Mouse (Mus musculus): ENCODE results near the gene Rpgrip1l.

Rpgrip1l gene

DNA sequence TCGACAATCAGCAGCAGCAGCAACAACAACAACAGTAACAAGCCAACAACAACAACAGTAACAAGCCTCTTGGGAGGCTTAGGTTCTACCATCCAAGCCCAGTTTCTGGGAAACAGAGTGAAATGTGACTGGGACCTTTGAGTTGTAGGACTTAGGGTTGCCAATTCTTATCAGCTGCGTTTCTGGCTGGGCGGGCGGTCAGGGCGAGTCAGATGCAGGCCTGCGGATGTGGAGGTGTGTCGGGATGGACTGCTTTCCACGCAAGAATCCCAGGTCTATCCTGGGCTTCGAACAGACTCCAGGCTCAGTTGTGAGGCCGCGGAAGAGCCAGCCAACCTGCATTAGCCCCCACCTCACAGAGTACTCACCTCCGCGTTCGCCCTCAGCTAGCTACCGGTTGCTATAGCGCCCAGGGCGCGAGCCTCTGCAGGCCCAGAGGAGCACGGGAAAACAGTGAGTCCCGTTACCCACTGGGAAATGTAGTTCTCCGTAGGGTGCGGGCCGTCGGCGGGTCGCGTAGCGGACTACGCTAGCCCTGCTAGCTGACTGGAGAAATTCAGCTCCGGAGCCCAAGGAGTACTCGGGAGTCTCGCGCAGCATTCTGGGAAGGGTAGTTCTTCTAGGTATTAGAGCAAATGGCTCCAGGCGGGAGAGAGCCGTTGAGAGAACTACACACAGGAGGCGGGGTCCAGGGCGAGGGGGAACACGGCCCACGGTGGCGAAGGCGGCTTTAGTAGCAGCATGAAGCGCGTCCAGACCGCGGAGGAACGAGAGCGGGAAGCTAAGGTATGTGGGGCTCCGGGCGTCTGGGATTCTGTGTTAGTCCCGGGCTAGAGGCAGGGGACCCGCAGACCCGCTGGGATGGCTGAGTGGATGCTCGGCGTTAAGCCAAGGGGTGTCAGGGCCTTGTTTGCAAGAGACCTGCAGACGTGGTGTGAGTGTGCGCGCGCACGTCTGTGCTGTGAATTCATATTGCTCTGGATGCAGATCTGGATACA lies at the start of gene Rpgrip1l, which contains the start of gene Fto:
Gene Rpgrip1l (minus strand): TSS at position 428 of the 998 bp plus-strand sequence.
Gene Fto (plus strand): TSS at position 691 of the 998 bp plus-strand sequence.
- peak; percentile 99 for DNase-seq

DNA sequence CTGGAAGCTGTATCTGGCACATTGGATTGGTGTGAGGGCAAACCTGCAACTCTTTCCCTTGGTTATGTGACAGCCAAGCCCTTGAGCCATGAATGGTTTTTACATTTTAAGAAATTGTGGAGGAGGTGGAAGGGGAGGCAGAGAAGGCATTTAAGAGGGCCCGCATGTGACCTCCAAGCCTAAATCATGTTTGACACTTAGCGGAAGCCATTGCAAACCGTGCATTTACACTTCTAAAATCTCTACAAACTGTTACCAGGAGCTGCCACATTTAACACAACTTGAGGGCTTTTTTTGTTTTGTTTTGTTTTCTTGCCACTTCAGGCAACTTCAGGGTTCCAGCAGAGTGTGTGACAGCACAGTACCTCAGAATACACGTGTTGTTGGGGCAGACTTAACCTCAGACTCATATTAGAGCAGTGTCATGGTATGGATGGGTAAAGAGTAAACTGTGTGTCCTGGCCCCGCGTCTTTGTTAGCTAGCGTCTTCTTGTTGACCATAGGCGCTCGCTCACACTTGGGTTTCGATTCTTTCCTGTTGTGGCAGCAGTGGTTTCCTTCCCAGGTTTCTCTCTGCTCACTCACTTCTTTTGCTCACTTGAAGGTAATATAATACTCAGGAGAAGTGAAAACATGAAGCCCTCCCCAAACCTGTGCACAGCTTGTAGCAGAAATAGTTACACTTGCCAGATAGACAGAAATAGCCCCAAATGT lies 47.7 kb upstream of the Rpgrip1l start:
- no peak for DNase-seq

- DNase-seq, result no peak
These were observed 46.4 kb upstream of the Rpgrip1l start for GRCm38 (mm10) chr8:91359511-91359910.

GRCm38 (mm10) chr8:91358016-91358415 lies 45.0 kb upstream of the Rpgrip1l start:
- no peak for DNase-seq

- no peak for DNase-seq
These were observed 44.5 kb upstream of the Rpgrip1l start for GRCm38 (mm10) chr8:91357493-91358014.

GRCm38 (mm10) chr8:91355956-91356699 lies 43.1 kb upstream of the Rpgrip1l start:
- DNase-seq, result no peak

DNA sequence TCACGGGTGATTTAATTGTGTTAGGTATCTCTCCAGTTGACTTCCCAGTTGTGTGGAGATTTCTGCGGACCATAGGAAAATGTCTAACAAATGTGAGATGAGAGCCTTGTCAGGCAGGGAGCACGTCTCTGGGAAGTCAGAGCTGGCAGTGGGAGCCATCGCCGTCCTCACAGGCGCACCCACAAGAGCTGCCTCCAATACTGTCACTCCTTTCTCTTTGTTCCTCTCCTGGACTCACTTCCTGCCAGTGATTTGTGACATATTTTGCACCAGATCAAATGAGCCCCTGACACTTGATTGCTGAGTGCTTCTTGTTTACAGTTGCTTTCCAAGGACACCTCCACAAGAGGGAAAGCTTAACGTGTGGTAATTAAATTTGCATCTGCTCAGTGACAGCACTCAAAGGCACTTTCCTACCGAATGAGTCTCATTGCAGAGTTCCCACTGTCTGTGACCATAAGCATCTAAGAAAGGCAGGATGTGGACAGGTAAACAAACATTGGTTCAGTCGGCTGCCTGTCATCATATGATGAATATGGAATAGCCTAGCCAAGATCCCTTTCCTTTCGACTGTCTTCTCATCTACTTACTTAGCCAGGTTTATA lies 42.3 kb upstream of the Rpgrip1l start:
- no peak for DNase-seq

DNA sequence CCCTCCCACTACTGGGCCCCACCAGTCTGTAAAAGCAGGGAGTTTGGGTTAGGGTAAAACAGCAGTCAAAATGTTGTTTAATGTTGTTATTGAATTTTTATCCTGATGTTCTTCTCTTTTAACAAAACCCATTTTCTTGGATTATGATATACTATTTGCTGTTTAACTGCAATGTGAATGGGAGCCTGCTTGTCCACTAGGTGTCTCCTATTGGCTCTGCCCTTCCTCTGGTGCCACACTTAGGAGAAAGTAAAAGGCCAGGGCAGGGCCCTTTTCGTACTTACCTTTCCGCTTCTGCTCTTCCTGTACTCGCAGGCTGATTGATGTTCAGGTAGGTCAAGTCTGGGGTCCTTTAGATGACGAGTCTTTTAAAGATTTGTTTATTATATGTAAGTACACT lies 40.8 kb upstream of the Rpgrip1l start:
- DNase-seq, result no peak

DNA sequence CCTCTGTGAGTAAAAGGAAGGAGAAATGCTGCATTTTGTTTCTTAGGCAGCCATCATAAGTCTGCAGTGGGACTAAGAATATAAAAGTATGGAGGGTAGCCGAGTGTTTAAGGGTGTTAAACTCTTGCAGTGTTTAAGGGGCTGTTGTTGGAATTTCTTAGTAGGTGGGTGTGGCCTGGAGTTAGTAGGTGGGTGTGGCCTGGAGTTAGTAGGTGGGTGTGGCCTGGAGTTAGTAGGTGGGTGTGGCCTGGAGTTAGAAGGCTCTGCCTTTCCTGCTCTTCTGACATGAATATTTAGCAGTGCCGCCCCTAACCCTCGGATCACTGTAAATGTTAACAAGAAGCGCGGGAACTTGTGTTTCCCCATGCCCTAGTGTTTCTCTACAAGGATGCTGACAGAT lies 40.0 kb upstream of the Rpgrip1l start:
- no peak for DNase-seq

DNA sequence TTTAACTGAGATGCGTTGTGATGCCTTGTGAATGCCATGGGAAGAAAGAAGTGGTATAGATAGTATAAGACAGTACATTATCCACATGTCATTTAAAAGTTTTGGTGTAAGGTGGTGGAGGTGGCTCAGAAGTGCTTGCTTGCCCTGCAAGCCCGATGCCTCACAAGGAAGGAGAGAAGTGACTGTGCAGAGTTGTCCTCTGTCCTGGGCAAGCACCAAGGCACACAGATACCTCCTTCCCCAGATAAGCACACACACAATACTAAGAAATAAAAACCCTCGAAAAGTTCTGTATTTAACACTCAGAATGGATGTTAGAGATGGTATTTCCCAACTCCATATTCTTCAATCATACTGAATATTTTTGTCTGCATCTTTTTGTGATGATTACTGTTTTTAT lies 39.5 kb upstream of the Rpgrip1l start:
- DNase-seq, result no peak

DNA sequence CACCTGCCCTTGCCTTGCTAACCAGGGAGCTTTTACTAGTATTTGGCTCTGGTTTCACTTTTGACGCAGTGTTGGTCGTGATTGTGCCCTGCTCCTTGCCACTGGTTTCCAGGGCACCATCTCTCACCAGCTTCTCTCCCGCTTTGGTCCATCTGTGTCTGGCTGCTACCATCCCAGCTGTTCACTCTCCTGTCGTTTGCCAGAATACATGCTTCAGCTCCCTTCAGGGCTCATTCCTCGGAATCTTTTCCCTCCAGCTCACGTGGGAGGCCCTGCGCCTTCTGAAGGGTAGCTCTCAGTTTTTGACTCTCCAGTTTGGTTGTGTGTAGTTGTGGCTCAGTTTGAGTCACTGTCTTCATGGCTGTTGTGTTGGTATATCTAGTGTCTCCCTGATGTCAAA lies 37.6 kb upstream of the Rpgrip1l start:
- no peak for DNase-seq

DNA sequence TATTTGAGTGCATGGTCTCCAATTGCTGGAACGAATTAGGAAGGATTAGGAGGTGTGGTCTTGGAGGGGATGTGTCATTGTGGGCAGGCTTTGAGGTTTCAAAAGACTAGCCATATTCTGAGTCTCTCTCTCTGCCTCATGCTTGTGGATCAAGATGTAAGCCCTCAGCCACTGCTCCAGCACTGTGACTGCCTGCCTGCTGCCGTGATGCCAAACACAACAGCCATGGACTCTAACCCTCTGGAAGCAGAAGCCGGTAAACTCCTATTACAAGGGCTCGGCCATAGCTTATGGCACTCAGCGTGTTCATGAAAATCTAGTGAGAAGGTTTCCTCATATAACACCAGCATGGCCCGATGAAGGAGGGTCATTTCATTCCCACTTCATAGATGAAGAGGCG lies 36.8 kb upstream of the Rpgrip1l start:
- DNase-seq, result no peak

DNA sequence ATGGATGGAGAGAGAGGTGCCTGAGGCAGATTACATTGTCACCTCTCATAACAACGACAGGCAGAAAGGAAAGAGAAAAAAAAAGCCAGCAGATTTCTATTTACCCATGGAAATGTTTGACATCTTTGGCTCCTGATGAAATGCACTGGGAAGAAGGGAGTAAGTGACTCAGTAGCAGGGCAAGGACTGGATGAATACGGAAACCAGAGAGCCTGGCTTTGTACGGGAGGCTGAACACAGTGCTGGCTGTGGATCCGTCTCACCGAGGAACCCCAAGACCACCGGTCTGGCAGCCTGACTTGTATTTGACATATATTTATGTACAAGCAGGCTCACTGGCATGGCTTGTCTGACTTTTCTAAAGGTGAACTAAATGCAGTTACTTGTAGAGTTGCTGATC lies 34.5 kb upstream of the Rpgrip1l start:
- no peak for DNase-seq

DNA sequence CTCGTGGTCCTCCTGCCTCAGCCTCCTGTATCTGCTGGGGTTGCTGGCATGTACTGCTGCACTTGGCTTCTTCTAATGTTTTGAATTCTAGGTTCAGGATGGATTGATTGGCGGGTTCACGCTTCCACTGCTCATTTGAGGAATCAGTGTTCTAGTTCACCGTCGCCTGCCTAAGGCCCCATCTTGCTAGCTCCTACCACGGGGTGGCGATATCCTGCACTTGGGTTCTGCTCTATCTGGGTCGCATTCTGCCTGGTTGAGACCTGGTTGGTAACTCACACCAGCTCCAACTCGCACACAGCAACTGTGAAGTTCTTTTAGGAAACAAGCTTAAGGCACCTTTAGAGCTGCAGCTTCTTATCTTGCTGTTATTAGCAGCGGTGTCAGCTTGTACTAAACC lies 34.1 kb upstream of the Rpgrip1l start:
- no peak for DNase-seq

GRCm38 (mm10) chr8:91344659-91345058 lies 31.6 kb upstream of the Rpgrip1l start:
- no peak for DNase-seq

- no peak for DNase-seq
These were observed 29.7 kb upstream of the Rpgrip1l start for GRCm38 (mm10) chr8:91342798-91343197.

DNA sequence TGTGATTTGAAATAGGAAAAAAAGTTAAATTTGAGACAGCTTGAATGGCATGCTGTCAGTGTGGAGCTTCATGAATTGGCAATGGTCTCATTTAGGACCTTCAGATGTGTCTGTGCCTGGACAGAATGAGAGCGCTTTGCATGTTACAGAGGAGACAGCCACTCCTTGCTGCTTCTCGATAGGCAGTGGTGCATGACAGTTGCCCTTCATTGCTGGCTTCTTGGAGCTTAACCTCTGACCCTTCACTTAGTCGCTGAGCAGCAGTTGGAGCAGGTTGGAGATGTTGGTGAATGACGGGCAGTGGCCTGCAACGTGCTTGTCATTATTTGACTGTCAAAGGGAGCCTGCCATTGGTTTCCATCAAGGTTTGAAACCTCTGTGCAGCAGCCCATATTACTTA lies 29.1 kb upstream of the Rpgrip1l start:
- peak; percentile 59 for DNase-seq

GRCm38 (mm10) chr8:91340746-91341145 lies 27.7 kb upstream of the Rpgrip1l start:
- DNase-seq, result no peak

DNA sequence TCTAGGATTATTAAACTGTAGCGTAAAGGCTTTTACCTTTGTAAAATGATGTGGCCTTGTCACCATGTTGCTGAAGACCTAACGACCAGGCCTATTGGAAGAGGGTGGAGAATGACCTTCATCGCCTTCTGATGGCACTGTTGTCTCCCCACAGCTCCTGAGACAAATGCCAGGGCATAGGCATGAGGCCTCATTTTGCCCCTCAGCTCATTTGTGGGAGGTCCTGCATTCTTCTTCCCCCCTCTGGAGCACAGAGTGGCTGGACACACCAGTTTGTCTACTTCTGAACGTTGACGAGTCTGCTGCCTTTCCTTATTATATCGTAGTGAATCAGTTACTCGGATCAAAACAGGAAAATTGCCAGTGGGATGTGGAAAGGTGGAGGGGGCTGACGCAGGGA lies 26.6 kb upstream of the Rpgrip1l start:
- no peak for DNase-seq

GRCm38 (mm10) chr8:91338389-91339154 lies 25.5 kb upstream of the Rpgrip1l start:
- no peak for DNase-seq

GRCm38 (mm10) chr8:91329461-91329850 lies 16.4 kb upstream of the Rpgrip1l start:
- DNase-seq, result no peak

DNA sequence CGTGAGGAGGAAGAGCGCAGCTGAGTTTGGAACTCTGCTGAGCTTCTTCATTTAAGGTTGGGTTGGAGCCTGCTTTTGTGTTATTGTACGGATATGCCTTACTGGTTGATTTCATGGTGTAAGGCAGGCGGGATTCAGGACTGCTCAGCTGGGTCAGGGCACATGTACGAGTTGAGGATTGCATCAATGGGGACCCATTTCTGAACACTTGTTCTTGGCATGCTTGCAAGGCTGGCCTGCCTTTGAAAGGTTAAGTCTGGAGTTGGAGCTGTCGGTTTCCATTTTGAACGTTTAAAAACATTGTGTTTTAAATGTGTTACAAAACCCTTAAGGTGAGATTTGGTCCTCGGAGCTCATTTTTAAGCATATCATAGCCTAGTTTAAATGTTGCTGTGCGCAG lies 16.0 kb upstream of the Rpgrip1l start:
- no peak for DNase-seq

All from kidney, adult 9 months (tissue).